Mouse (Mus musculus) gastrocnemius, postnatal 14 days (tissue): ENCODE data around the gene Unc45a. TPM values are rescaled to one million over a fixed set of nuclear protein-coding genes. Genes with fewer than 3 reads are reported as not detected.
"Not testable (repeated sequence)": the region's sequence is repeated elsewhere in the genome, so short reads cannot be mapped to it uniquely, and the experiment has no call there.

ENCODE experiments used
- DNase-seq: peaks from one replicate; pipeline ENCODE4 v3.0.0; 2021; ENCODE audit warnings: mixed read lengths
- intact Hi-C: fragments of 180-260 bp; cut with DNase I; formaldehyde crosslinking; loops from one replicate; pipeline ENCODE4 v1.15.1; 2025; ENCODE audit warnings: low total_unique reads
- total RNA-seq, 2 experiments: library from RNA; stranded (reverse); gene quantifications; 2 replicates each; pipeline ENCODE4 v1.2.3; 2021

Unc45a gene
- total RNA-seq, 2 experiments from 2014 or later, result 11.7 to 12.1 TPM

DNA sequence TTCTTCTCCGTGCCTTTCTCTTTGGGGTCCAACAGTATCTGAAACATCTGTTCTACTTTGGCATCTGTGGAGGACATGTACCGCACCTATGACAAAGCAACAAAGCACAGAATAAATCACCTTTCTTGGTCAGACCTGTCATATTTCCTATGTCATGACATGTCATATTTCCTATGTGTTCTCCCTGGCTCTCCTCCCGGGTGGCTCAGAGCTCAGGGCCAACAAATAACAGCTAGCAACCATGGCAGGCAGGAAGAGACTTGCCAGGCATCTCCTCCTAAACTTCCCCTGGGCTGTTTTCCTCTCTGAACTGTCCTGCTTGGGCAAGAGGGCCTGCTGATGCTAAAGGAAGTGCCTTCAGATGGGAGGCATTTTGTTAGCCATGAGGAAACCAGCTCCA, 3.9 kb downstream of the Unc45a start:
- intact Hi-C loops, result no loop called here
- no peak for DNase-seq

DNA sequence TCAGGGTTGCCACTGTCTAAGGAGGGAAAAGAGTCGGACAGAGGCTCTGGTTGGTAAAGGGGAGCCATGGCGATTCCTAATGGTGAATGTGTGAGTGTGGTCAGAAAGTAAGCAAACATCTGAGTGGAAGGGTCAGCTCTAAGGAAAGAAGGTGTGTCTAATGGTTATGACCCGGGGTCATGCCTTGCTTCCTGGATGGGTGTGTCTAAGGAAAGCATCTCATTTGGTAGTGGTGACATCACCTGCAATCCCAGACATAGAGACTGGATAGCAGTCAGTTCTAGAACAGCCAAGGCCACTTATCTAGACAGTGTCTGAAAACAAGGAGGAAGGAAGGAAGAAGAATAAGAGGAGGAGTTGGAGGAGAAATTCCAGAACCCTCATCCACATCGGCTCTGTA, 6.0 kb downstream of the Unc45a start:
- no peak for DNase-seq
- intact Hi-C loops, result no loop called here

DNA sequence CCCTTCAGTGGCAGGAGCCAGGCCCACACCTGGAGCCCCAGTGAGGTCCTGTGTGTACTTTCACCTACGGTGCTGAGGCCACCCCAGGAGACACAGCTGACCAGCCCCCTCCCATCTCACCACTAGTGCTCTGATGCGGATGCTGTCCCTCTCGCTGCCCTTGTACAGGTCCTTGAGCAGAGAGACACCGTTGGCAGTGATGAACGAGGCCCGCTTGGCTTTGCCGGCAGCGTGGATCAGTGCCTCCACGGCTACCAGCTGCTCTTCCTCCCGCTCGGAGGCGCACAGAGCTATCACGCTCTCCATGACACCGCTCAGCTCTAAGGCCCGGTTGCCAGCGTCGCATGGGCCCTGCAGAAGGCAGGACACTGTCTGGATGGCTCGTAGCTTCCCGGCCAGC, 9.4 kb downstream of the Unc45a start:
- intact Hi-C loops, result no loop called here
- no peak for DNase-seq

DNA sequence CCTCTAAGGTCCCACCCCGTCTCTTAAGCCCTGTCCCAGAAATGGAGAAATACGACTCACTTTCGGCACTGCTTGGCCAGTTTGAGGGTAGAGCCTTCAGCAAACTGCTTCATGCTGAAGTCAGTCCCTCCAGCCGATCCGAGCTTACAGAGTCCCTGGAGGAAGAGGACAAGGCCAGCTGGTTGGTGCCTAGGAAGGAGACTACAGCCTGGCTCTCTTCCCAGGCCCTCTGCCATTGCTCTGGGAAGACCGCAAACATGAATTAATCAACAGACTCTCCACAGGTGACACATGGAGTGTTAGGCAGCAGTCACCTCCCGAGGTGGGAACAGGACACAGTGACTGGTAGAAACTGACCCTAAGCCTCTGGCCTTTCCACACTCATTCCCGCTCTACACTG, 10.5 kb downstream of the Unc45a start:
- intact Hi-C loops, result no loop called here
- DNase-seq, result no peak

- intact Hi-C loops, result no loop called here
- no peak for DNase-seq
These were observed 14.7 kb downstream of the Unc45a start for GRCm38 (mm10) chr7:80326076-80326475.

GRCm38 (mm10) chr7:80325292-80325868, 15.4 kb downstream of the Unc45a start:
- intact Hi-C loops, result no loop called here
- DNase-seq, result no peak

GRCm38 (mm10) chr7:80324816-80325119, 16.0 kb downstream of the Unc45a start:
- DNase-seq, intact Hi-C loops: not testable (repeated sequence)

GRCm38 (mm10) chr7:80324043-80324815, 16.6 kb downstream of the Unc45a start, which contains the start of gene Rccd1:
Rccd1 (minus strand) TSS chr7:80324454.
- intact Hi-C loops, result no loop called here
- DNase-seq, result peak; percentile 93

GRCm38 (mm10) chr7:80323336-80323735, 17.5 kb downstream of the Unc45a start:
- intact Hi-C loops, result no loop called here

DNA sequence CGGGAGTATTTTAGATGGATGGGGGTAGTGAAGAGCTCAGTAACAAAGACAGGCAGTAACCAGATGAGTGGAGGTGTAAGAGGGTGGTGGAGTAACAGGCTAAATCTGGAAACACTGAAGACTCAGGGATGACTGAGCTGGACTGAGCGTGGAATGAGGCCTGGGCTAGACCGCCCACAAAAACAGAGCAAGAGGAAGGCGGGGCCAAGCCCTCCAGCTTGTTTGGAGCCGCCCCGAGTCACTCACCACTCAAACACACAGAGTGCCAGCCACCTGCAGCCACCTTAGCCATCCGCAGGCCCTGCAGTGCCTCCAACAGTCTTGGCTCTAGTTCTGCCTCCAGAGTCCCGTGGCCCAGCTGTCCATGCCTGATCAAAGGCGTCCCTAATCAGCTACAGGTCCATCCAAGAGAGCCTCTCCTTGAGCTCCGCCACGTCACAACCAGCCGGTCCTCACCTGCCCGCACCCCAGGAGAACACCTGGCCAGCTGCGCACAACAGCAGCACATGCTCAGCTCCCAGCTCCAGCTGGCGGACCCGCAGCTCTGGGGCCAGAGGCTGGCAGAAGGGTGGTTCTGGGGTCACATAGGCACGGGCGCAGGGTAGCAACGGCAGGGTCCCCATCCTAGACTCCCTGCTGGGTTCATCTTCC, 20.8 kb downstream of the Unc45a start:
- intact Hi-C loops, result no loop called here
- no peak for DNase-seq

More at GRCm38 (mm10) chr7:80323336-80323735, 17.5 kb downstream of the Unc45a start:
- DNase-seq, result no peak

DNA sequence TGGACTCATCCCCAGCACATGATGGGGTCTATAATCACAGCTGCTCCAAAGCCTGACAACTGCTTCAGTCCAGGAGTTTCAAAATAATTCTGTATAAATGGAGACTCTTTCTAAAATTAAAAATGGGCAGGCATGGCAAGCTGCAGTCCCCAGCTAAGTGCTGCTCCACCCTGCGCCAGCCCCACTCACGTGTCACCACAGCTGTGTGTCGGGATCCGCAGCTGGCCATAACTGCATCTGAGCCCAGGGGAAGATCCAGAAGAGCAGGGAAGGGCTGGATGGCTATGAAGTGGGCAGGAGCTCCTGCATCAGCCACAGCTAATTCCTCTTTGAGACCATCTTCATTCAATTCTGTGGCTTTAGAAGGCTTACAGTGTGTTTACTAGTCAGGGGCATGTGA, 22.1 kb downstream of the Unc45a start:
- intact Hi-C loops, result no loop called here
- peak; percentile 30 for DNase-seq

GRCm38 (mm10) chr7:80317439-80318115, 23.2 kb downstream of the Unc45a start:
- intact Hi-C loops, result no loop called here
- DNase-seq, result no peak

DNA sequence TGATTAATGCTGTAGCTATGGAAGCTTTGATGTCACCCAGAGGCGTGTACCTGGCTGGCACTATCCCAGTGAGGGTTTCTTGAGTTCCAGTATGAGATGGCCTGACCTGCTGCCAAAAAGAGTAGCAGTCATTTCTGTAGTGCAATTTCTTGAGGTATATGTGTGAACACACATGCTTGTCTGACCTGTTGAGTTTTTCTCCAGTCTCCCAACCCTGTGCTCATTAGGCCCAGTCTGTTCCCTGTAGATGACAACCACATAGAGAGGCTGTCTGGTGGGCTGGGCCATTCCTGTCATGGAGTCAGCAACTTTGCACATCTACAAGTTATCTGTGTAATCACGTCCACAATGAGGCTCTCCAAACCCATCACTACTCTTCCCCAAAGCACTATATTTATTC, 25.1 kb downstream of the Unc45a start:
- intact Hi-C loops, result no loop called here
- DNase-seq, result no peak

DNA sequence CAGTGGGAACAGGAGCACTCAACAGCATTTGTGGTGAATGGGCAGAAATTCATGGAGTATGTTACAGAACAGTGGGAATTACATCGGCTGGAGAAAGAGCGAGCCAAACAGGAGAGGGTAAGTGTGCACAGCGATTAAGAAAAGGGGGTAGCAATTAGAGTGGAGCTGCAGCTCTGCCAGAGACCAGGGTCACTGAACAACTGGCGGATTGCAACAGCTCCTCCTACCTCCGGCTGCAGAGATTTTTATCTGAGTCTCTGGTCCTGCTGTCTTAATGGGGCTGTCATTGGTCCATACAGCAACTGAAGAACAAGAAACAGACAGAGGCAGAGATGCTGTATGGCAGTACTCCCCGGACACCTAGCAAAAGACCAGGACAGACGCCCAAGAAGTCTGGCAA, 30.0 kb downstream of the Unc45a start:
- intact Hi-C loops, result no loop called here
- no peak for DNase-seq

- intact Hi-C loops, result no loop called here
- DNase-seq, result no peak
These were observed 33.0 kb downstream of the Unc45a start for GRCm38 (mm10) chr7:80307766-80308165.

DNA sequence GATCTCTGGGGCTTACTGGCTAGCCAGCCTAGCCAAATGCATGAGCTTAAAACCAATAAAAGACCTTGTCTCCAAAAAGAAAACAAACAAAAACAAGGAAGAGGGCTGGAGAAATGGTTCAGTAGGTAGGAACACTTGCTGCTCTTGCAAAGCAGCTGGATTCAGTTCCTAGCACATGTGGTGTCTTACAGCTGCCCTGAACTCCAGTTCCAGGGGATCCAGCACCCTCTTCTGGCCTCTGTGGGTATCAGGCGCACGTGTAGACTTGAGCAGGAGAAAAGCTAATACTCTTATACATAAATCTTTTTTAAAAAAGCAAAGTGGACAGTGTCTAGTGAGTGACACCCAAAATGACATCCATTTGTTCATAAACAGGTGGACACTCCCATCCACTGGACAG, 39.3 kb downstream of the Unc45a start:
- intact Hi-C loops, result no loop called here
- DNase-seq, result no peak

- intact Hi-C loops, result no loop called here
These were observed 41.2 kb downstream of the Unc45a start for GRCm38 (mm10) chr7:80299568-80299967.

DNA sequence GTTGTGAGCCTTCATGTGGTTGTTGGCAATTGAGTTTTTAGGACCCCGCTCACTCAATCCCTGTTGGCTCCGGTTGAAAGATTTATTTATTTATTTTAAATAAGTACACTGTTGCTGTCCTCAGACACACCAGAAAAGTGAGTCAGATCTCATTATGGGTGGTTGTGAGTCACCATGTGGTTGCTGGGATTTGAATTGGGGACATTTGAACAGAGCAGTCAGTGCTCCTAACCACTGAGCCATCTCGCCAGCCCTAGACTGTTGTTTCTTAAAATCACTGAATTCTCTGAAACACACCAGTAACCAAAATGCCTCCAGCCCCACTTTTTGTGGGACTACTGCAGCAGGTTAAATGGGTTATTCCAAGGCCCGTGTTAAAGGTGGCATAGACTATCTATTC, 42.1 kb downstream of the Unc45a start:
- no peak for DNase-seq
- intact Hi-C loops, result no loop called here

More at GRCm38 (mm10) chr7:80299568-80299967, 41.2 kb downstream of the Unc45a start:
- DNase-seq, result no peak

DNA sequence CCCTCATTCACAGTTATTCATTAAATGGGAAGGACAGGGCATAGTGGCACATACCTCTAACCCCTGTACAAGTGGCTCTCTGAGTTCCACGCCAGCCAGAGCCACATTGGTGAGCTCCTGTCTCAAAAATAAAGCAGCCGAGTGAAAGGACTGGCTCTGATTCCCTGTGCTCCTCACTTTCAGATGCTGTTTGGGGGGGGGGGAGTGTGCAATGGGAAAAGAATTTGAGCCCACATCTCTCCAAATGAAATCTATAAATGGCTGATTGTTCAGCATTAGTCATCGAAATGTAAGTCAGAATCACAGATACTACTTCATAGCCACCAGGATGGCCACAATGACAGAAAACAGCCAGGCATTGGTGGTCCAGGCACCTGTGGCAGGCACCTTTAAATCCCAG, 43.8 kb downstream of the Unc45a start:
- intact Hi-C loops, result no loop called here
- no peak for DNase-seq

- DNase-seq, result no peak
- intact Hi-C loops, result no loop called here
These were observed 44.3 kb downstream of the Unc45a start for GRCm38 (mm10) chr7:80296462-80296861.
